Mouse (Mus musculus) midbrain, embryonic 13.5 days (tissue): ENCODE measurements at regions not wholly inside any gene's neighbourhood (a gene's known extent, or its start where the extent isn't known, plus 50 kb on each side); places are given as distances from the start of the nearest gene placed in this dataset.

Experiments used
- ATAC-seq: fragments of 200-750 bp; cut with Nextera tagmentation; 2 replicates; pipeline ENCODE4 v1.8.0; 2017; ENCODE audit warnings: mild to moderate bottlenecking, moderate TSS enrichment, moderate library complexity
- H3K27ac ChIP-seq: fragments of 300-500 bp; sonication (generic); 2 replicates; pipeline ENCODE4 v1.5.1; 2015; ENCODE audit warnings: inconsistent platforms, mild to moderate bottlenecking, moderate library complexity
- H3K27me3 ChIP-seq: fragments of 300-500 bp; sonication (generic); 2 replicates; pipeline ENCODE4 v1.6.1; 2015; ENCODE audit warnings: mild to moderate bottlenecking, inconsistent platforms
- H3K36me3 ChIP-seq: fragments of 300-500 bp; sonication (generic); 2 replicates; pipeline ENCODE4 v1.6.1; 2015; ENCODE audit warnings: mild to moderate bottlenecking, inconsistent platforms
- H3K4me1 ChIP-seq: fragments of 300-500 bp; sonication (generic); replicated peaks from 2 replicates; pipeline ENCODE4 v1.6.1; 2015; ENCODE audit warnings: inconsistent platforms
- H3K4me2 ChIP-seq: fragments of 300-500 bp; sonication (generic); replicated peaks from 2 replicates; pipeline ENCODE4 v1.6.1; 2015; ENCODE audit warnings: moderate library complexity, mild to moderate bottlenecking, inconsistent platforms
- H3K4me3 ChIP-seq: fragments of 300-500 bp; sonication (generic); replicated peaks from 2 replicates; pipeline ENCODE4 v1.5.1; 2015; ENCODE audit warnings: mild to moderate bottlenecking, inconsistent platforms
- H3K9ac ChIP-seq: fragments of 300-500 bp; sonication (generic); replicated peaks from 2 replicates; pipeline ENCODE4 v1.6.1; 2015; ENCODE audit warnings: mild to moderate bottlenecking, inconsistent platforms
- H3K9me3 ChIP-seq: fragments of 300-500 bp; sonication (generic); 2 replicates; pipeline ENCODE4 v1.6.1; 2016; ENCODE audit warnings: mild to moderate bottlenecking, inconsistent platforms
- WGBS: fragments of 180-500 bp; shearing (Covaris S2); methylation state at CpG from one replicate; pipeline ENCODE4 v1.1.7; 2015; 5-methylcytosine and 5-hydroxymethylcytosine counted together

- Histone ChIP-seq H3K27ac (no peak overlapping the region), H3K9ac (no peak overlapping the region), H3K4me2 (no peak overlapping the region), H3K4me1 (no peaks in the 10 kb centered on the region), H3K27me3 (no peaks in the 10 kb centered on the region), H3K36me3 (no peaks in the 10 kb centered on the region), H3K4me3 (no peak overlapping the region), H3K9me3 (no peaks in the 10 kb centered on the region)
- no peak for ATAC-seq
Measured at GRCm38 (mm10) chr14:97045321-97045720, 526.4 kb upstream of the Klhl1 start.

- Histone ChIP-seq H3K9me3 (no peaks in the 10 kb centered on the region), H3K27ac (no peak overlapping the region), H3K27me3 (no peaks in the 10 kb centered on the region), H3K36me3 (no peaks in the 10 kb centered on the region), H3K9ac (no peak overlapping the region), H3K4me1 (no peaks in the 10 kb centered on the region), H3K4me3 (no peak overlapping the region), H3K4me2 (no peak overlapping the region)
- ATAC-seq = no peak
- WGBS = 85% methylated on average over 3 of the region's 3 CpGs
Measured at GRCm38 (mm10) chr14:97039850-97040249, 520.9 kb upstream of the Klhl1 start.

GRCm38 (mm10) chr14:97028528-97028927 is 509.6 kb upstream of the Klhl1 start:
- Histone ChIP-seq H3K36me3 (no peaks in the 10 kb centered on the region), H3K9ac (no peak overlapping the region), H3K9me3 (no peaks in the 10 kb centered on the region), H3K27ac (no peak overlapping the region), H3K4me3 (no peak overlapping the region), H3K4me1 (no peaks in the 10 kb centered on the region), H3K4me2 (no peak overlapping the region), H3K27me3 (no peaks in the 10 kb centered on the region)
- no peak for ATAC-seq
- WGBS = 88% methylated on average over 4 of the region's 4 CpGs

- no peak for ATAC-seq
- no peaks in the 10 kb centered on the region for H3K27me3 ChIP-seq
Measured at GRCm38 (mm10) chr14:97006294-97006693, 487.4 kb upstream of the Klhl1 start.

GRCm38 (mm10) chr14:96995081-96995480 is 476.2 kb upstream of the Klhl1 start:
- no peak overlapping the region for H3K4me2 ChIP-seq
- H3K4me1 ChIP-seq = peaks cover 6% of the 10 kb centered on the region
- H3K36me3 ChIP-seq = no peaks in the 10 kb centered on the region
- no peak overlapping the region for H3K27ac ChIP-seq
- no peak overlapping the region for H3K9ac ChIP-seq
- H3K4me3 ChIP-seq = no peak overlapping the region
- H3K9me3 ChIP-seq = no peaks in the 10 kb centered on the region
- ATAC-seq = no peak
- H3K27me3 ChIP-seq = no peaks in the 10 kb centered on the region
- 5% methylated on average over 3 of the region's 3 CpGs for WGBS

More at GRCm38 (mm10) chr14:97006294-97006693, 487.4 kb upstream of the Klhl1 start:
- Histone ChIP-seq H3K9me3 (no peaks in the 10 kb centered on the region), H3K27ac (no peak overlapping the region), H3K4me2 (no peak overlapping the region), H3K4me1 (no peaks in the 10 kb centered on the region), H3K4me3 (no peak overlapping the region), H3K36me3 (no peaks in the 10 kb centered on the region), H3K9ac (no peak overlapping the region)
- WGBS = 95% methylated on average over 3 of the region's 3 CpGs

GRCm38 (mm10) chr14:96990542-96991162 is 471.8 kb upstream of the Klhl1 start:
- no peak overlapping the region for H3K4me3 ChIP-seq
- H3K9ac ChIP-seq = no peak overlapping the region
- H3K27ac ChIP-seq = no peak overlapping the region
- WGBS = 82% methylated on average over 8 of the region's 8 CpGs
- no peaks in the 10 kb centered on the region for H3K36me3 ChIP-seq
- ATAC-seq = no peak
- H3K4me1 ChIP-seq = peaks cover 6% of the 10 kb centered on the region
- no peak overlapping the region for H3K4me2 ChIP-seq
- no peaks in the 10 kb centered on the region for H3K9me3 ChIP-seq
- H3K27me3 ChIP-seq = no peaks in the 10 kb centered on the region

- ATAC-seq = no peak
- no peaks in the 10 kb centered on the region for H3K9me3 ChIP-seq
- WGBS = 25% methylated on average over 5 of the region's 5 CpGs
Measured at GRCm38 (mm10) chr14:96963074-96963447, 444.2 kb upstream of the Klhl1 start.

GRCm38 (mm10) chr14:96962426-96963073 is 443.6 kb upstream of the Klhl1 start:
- Histone ChIP-seq H3K9ac (no peak overlapping the region), H3K27ac (no peak overlapping the region), H3K4me3 (no peak overlapping the region), H3K9me3 (no peaks in the 10 kb centered on the region), H3K27me3 (no peaks in the 10 kb centered on the region), H3K4me1 (no peaks in the 10 kb centered on the region), H3K36me3 (no peaks in the 10 kb centered on the region), H3K4me2 (no peak overlapping the region)
- WGBS = 16% methylated on average over 8 of the region's 8 CpGs
- ATAC-seq = no peak

More at GRCm38 (mm10) chr14:96963074-96963447, 444.2 kb upstream of the Klhl1 start:
- H3K36me3 ChIP-seq = no peaks in the 10 kb centered on the region
- H3K4me3 ChIP-seq = no peak overlapping the region
- H3K27ac ChIP-seq = no peak overlapping the region
- H3K4me1 ChIP-seq = no peaks in the 10 kb centered on the region
- no peak overlapping the region for H3K4me2 ChIP-seq
- no peaks in the 10 kb centered on the region for H3K27me3 ChIP-seq
- no peak overlapping the region for H3K9ac ChIP-seq

GRCm38 (mm10) chr14:96956115-96956514 is 437.2 kb upstream of the Klhl1 start:
- H3K36me3 ChIP-seq = no peaks in the 10 kb centered on the region
- no peak overlapping the region for H3K9ac ChIP-seq
- ATAC-seq = no peak
- WGBS = 88% methylated on average over 4 of the region's 4 CpGs
- no peaks in the 10 kb centered on the region for H3K9me3 ChIP-seq
- no peak overlapping the region for H3K27ac ChIP-seq
- no peaks in the 10 kb centered on the region for H3K4me1 ChIP-seq
- no peak overlapping the region for H3K4me2 ChIP-seq
- H3K27me3 ChIP-seq = no peaks in the 10 kb centered on the region
- no peak overlapping the region for H3K4me3 ChIP-seq

GRCm38 (mm10) chr14:96954462-96954861 is 435.6 kb upstream of the Klhl1 start:
- Histone ChIP-seq H3K36me3 (no peaks in the 10 kb centered on the region), H3K27ac (no peak overlapping the region), H3K9ac (no peak overlapping the region), H3K4me2 (no peak overlapping the region), H3K4me3 (no peak overlapping the region), H3K27me3 (no peaks in the 10 kb centered on the region), H3K4me1 (no peaks in the 10 kb centered on the region), H3K9me3 (no peaks in the 10 kb centered on the region)
- no peak for ATAC-seq

- WGBS = 7% methylated on average over 2 of the region's 2 CpGs
- no peaks in the 10 kb centered on the region for H3K36me3 ChIP-seq
- H3K4me2 ChIP-seq = no peak overlapping the region
- no peak overlapping the region for H3K9ac ChIP-seq
- ATAC-seq = no peak
- no peaks in the 10 kb centered on the region for H3K9me3 ChIP-seq
- H3K4me1 ChIP-seq = no peaks in the 10 kb centered on the region
- no peak overlapping the region for H3K4me3 ChIP-seq
- no peak overlapping the region for H3K27ac ChIP-seq
- H3K27me3 ChIP-seq = no peaks in the 10 kb centered on the region
Measured at GRCm38 (mm10) chr14:96908737-96909136, 389.8 kb upstream of the Klhl1 start.

GRCm38 (mm10) chr14:96879701-96880100 is 360.8 kb upstream of the Klhl1 start:
- no peak overlapping the region for H3K9ac ChIP-seq
- no peak for ATAC-seq
- no peaks in the 10 kb centered on the region for H3K27me3 ChIP-seq
- H3K4me1 ChIP-seq = no peaks in the 10 kb centered on the region
- WGBS = 82% methylated on average over 3 of the region's 3 CpGs
- no peak overlapping the region for H3K4me2 ChIP-seq
- H3K9me3 ChIP-seq = no peaks in the 10 kb centered on the region
- no peak overlapping the region for H3K27ac ChIP-seq
- no peaks in the 10 kb centered on the region for H3K36me3 ChIP-seq
- H3K4me3 ChIP-seq = no peak overlapping the region

- WGBS = 96% methylated on average over 4 of the region's 4 CpGs
- H3K27me3 ChIP-seq = no peaks in the 10 kb centered on the region
- no peaks in the 10 kb centered on the region for H3K4me1 ChIP-seq
- H3K4me2 ChIP-seq = no peak overlapping the region
- ATAC-seq = no peak
- H3K36me3 ChIP-seq = no peaks in the 10 kb centered on the region
- no peak overlapping the region for H3K9ac ChIP-seq
- H3K27ac ChIP-seq = no peak overlapping the region
- H3K4me3 ChIP-seq = no peak overlapping the region
- no peaks in the 10 kb centered on the region for H3K9me3 ChIP-seq
Measured at GRCm38 (mm10) chr14:96871969-96872368, 353.1 kb upstream of the Klhl1 start.
